Mouse (Mus musculus) testis, postnatal 10 days (tissue): Measurements from ENCODE around the gene Xlr4a.
"Not testable (repeated sequence)": the region's sequence is repeated elsewhere in the genome, so short reads cannot be mapped to it uniquely, and the experiment has no call there.

Experiments used
- DNase-seq: peaks from one replicate; pipeline ENCODE4 v3.0.0; 2021; ENCODE audit warnings: low spot score

The Xlr4a gene

DNA sequence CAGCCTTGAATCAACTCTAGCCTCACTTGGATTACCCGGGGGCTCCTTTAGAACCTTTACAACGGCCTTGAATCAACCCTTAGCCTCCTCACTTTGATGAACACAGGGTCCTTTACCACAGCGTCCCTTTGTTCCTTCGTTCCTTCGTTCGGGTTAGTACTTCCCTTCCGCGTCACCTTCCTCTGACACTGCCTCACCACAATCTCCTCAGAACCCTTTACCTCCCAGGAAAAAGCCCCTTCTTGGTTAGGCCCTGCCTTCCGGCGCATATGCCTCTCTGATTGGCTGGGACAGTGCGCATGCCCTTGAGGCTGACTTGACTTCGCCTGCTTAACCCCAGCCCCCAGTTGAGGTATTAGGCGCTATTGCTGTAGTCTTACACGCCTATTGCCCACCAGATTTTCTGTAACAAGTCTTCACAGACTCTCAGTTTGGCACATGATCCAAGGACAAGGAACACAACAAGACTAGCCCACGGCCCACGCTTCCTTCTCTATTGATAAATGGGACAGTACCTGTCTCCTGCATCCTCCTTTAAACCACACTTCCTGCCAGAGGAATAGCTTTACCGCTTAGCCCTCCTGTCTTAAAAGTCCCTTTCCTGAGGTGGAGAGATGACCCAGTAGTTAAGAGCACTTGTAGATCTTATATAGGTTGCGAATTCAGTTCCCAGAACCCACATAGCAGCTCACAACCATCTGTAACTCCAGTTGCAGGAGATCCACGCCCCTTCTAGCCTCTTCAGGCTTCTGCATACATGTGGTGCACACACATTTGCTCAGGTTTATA lies at the start of gene Xlr4a:
TSS of gene Xlr4a (minus strand) at position 212 of the 789 bp plus-strand sequence.
- DNase-seq, result not testable (repeated sequence)

GRCm38 (mm10) chrX:73122859-73123829 lies 40.9 kb upstream of the Xlr4a start:
- not testable (repeated sequence) for DNase-seq

GRCm38 (mm10) chrX:73116747-73117146 lies 34.5 kb upstream of the Xlr4a start, which contains the start of gene Gm14685:
Gm14685 (plus strand) TSS chrX:73117047.
- not testable (repeated sequence) for DNase-seq

- DNase-seq, result peak; percentile 35
These were observed 14.7 kb upstream of the Xlr4a start, which contains the start of gene Xlr3a for GRCm38 (mm10) chrX:73096941-73097508. Xlr3a (minus strand) TSS chrX:73097095.

GRCm38 (mm10) chrX:73066765-73067312 lies 15.4 kb downstream of the Xlr4a start:
- not testable (repeated sequence) for DNase-seq

DNA sequence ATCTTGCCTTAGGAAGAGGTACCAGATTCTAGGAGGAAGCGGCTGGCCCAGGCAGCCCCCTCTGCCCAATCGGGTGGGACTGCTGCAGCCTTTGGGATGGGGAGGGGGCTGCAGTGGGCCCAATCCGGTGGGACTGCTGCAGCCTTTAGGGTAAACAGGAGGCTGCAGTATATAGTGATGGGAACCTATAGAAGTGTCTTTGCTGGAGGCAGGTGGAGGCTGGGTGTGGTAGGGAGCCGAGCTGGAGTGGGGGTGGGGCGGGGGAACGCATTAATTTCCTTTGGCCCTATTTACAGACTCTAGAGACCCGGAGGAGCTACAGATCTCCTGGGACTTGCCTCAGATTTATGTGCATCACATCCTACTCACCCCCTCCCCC lies 17.9 kb downstream of the Xlr4a start, which contains the start of gene Pnma3:
TSS of gene Pnma3 (plus strand) at position 373 of the 379 bp plus-strand sequence.
- DNase-seq, result no peak

DNA sequence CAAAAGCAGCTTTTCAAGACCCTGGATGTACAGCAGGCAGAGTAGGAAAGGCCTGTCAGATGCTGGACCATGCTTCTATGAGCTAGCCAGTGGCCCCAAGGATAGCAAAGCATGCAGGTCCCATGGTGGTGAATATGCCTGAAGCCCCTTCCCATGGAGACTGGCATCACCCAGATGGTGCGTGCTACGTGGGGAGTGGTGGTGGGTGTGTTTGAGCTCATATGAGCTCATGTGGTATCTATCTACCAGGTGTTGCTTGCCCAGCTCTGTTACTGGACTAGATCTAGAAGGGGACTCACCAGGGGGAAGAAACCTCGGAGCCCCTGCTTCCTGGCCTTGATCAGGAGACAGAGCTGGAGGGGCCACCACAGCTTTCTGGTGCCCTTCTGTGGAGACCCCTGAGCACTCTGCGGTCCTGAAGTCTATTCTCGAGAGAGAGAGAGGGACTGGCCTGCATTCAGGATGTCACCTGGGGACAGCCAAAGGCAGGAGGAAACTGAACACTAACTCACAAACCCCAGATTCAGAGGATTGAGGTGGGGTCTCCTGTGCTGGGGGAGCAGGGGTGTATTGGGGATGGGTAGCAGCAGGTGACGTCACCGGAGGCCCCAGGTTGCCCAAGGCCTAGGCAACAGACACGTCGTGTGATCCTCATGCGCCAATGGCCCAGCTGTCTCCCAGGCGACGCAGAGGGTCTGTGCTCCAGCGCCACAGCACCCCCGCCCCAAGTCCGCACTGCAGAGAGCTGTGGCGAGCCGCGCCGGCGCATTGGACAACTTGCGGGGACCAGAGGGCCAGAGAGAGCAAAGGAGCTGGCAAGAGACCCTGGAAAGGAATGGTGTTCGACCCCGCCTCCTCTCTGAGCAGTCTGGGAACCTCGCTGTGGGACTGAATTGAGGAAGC lies 18.5 kb downstream of the Xlr4a start:
- DNase-seq, result peak; percentile 40

DNA sequence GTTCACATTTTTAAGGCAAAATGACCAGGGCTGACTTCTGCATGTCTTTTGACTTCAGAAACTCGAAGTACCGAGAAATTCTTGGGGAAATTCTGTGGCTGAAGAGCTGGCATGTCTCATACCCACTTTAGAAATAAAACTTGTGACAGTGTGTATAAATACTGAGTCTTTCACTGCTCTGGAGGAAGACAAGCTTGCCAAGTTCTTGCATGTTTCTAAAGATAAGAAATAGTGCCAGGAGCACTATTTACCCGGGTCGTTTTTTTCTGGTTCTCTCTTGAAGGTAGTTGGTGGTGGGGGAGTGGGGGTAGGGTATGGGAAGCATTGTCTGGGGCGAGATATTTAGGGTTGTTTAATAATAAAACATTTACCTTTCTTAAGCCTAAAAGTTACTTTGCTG lies 20.0 kb downstream of the Xlr4a start:
- no peak for DNase-seq

GRCm38 (mm10) chrX:73061528-73061927 lies 20.8 kb downstream of the Xlr4a start:
- no peak for DNase-seq

DNA sequence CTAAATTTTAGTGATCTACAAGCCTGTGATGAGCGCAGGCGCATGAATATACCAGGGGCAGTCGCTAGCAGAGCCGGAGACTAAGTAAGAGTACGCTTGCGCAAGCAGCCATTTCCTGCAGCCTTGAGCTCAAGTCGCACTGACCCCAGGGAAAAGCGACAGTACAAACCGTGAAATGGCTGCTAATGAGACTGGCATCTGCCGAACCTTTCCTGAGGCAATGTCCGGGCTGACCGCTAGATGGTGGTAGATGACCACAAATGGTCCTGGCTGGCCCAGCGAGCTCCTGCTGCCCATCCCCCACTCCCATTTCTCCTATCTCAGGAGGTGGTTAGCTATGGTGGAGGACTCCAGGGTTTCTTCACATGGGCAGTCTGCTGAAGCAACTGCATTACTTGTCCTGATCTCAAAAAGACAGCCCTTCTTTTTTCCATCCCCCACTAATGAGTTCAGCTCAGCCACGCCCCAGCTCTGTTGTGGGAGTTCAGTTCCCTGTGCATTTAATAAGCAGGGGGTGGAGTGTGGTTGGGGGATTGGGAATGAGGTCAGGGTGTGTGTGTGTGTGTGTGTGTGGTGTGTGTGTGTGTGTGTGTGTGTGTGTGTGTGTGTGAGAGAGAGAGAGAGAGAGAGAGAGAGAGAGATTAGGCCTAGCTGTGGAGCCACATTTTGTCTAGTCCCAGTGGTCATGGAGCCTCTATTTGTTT lies 28.3 kb downstream of the Xlr4a start:
- DNase-seq, result peak; percentile 94

DNA sequence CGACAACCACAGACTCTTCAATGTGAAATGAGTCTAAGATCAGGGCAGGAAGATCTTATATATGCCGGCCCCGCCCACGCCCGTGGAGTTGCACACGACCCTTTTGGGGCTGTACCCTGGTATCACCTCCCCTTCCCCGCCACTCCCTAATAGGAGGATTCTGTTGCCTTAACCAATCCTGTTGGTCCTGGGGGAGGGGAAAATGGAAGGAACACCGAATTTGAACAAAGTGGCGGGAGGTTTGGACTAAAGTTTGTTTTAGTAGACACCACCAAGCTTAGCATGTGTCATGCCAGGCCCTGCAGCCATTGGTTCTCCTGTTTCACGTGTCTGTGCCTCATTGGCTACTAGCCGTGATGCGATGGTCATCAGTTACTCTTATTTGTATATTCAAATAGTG lies 42.6 kb downstream of the Xlr4a start:
- DNase-seq, result peak; percentile 40

- DNase-seq, result no peak
These were observed 43.4 kb downstream of the Xlr4a start for GRCm38 (mm10) chrX:73038831-73039230.

DNA sequence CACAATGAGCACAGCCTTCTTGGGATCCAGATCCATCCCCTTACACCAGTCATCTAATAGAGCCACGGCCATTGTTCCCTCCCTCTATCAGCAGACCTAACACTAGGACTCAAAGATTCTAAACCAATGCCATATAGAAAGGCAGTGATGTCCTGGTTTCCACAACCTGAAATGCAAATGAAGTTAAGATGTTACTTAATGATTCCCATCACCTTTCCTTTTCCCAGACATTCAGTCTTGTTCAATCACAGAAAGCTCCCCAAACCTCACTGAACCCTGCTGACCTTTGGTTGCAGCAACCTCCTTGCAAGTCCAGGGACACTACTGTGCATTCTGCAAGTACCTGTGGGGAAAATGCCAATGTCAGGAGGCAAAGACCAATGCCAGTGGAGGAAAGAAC lies 45.3 kb downstream of the Xlr4a start, which contains the start of gene Pnma5:
TSS of gene Pnma5 (minus strand) at position 101 of the 400 bp plus-strand sequence.
- no peak for DNase-seq
